9 mouse cellular contexts compared by ENCODE assay signal in genomic region chr2:31115091-31115942, GRCm38 (mm10). TPM values are rescaled to one million over a fixed set of nuclear protein-coding genes. Genes with fewer than 3 reads are reported as not detected.
A peak's percentile ranks its signal among the peaks of the same experiment; 100 is the strongest.
DNase-seq lines count a peak whose midpoint lies in the region; ATAC-seq and TF ChIP-seq lines count a peak whose summit lies in the region.
"Had no signal": no experiment of that assay in that cellular context is flagged by ENCODE, and none has a peak within 500 bp of the region (broad histone marks: within the 10 kb centered on the region; RNA-seq: fewer than 3 reads in every experiment).

No protein-coding gene starts in this region.

- TF ChIP-seq EP300 in liver, postnatal 0 days (IDR thresholded peaks at IDR 0.05; ENCODE audit: low read depth): peak; percentile 49; the same call in 1 of the 2 replicates

- DNase-seq in embryo, embryonic 10 days (ENCODE audit: low spot score): peak; percentile 60
- no peak for DNase-seq in embryo, embryonic 9.5 days (ENCODE audit: extremely low spot score)
- peak; percentile 57 for DNase-seq in A20 (ENCODE audit: low read depth, low spot score)
- DNase-seq in liver, postnatal 0 days: no peak
- no peak for DNase-seq in right cerebral cortex, postnatal 14 days
- no peak for DNase-seq in left cerebral cortex, adult 9 months (ENCODE audit: low spot score in 2 of 2)

- no peaks in the 10 kb centered on the region for H3K27me3 ChIP-seq in embryonic facial prominence, embryonic 15.5 days
- no peaks in the 10 kb centered on the region for H3K27me3 ChIP-seq in liver, postnatal 0 days (ENCODE audit: insufficient read depth, low read length)
- H3K27me3 ChIP-seq: lung, embryonic 15.5 days had no signal

- H3K27ac ChIP-seq in embryonic facial prominence, embryonic 15.5 days (replicated peaks): peak overlapping the region; percentile 88; the same call in 1 of the 2 replicates
- H3K27ac ChIP-seq in liver, postnatal 0 days (ENCODE audit: low read depth): peak overlapping the region; percentile 72
- H3K27ac ChIP-seq: lung, embryonic 15.5 days had no signal

- WGBS in embryonic facial prominence, embryonic 15.5 days: 43% methylated on average over 10 of the region's 10 CpGs
- 17% methylated on average over 10 of the region's 10 CpGs for WGBS in liver, postnatal 0 days (ENCODE audit: insufficient replicate concordance)

- H3K9me3 ChIP-seq in embryonic facial prominence, embryonic 15.5 days (replicated peaks): no peaks in the 10 kb centered on the region
- no peaks in the 10 kb centered on the region for H3K9me3 ChIP-seq in liver, postnatal 0 days (ENCODE audit: low read length)
- H3K9me3 ChIP-seq: lung, embryonic 15.5 days had no signal

- H3K4me1 ChIP-seq in embryonic facial prominence, embryonic 15.5 days: peaks cover 53% of the 10 kb centered on the region
- H3K4me1 ChIP-seq in liver, postnatal 0 days (ENCODE audit: insufficient read depth): peaks cover 24% of the 10 kb centered on the region

- ATAC-seq in embryonic facial prominence, embryonic 15.5 days (ENCODE audit: insufficient number of reproducible peaks, low FRiP score, low TSS enrichment, low read depth): no peak
- peak; percentile 62 for ATAC-seq in liver, postnatal 0 days
- ATAC-seq in frontal cortex, adult (ENCODE audit: low TSS enrichment): no peak

- H3K9ac ChIP-seq in embryonic facial prominence, embryonic 15.5 days: no peak overlapping the region
- no peak overlapping the region for H3K9ac ChIP-seq in liver, postnatal 0 days (replicated peaks)
- H3K9ac ChIP-seq: lung, embryonic 15.5 days had no signal

- H3K4me2 ChIP-seq in embryonic facial prominence, embryonic 15.5 days (replicated peaks): no peak overlapping the region
- H3K4me2 ChIP-seq in liver, postnatal 0 days (ENCODE audit: low read depth, low read length): peak overlapping the region; percentile 11; the same call in 1 of the 2 replicates
- H3K4me2 ChIP-seq: lung, embryonic 15.5 days had no signal

- no peaks in the 10 kb centered on the region; the same call in 1 of the 2 replicates for H3K36me3 ChIP-seq in embryonic facial prominence, embryonic 15.5 days
- no peaks in the 10 kb centered on the region for H3K36me3 ChIP-seq in liver, postnatal 0 days (replicated peaks; ENCODE audit: insufficient read depth, low read length)
- H3K36me3 ChIP-seq: lung, embryonic 15.5 days had no signal

- no peak for TF ChIP-seq CTCF in liver, postnatal 0 days (IDR thresholded peaks at IDR 0.05; ENCODE audit: low read depth)

- H3K4me3 ChIP-seq in embryonic facial prominence, embryonic 15.5 days (replicated peaks): no peak overlapping the region
- H3K4me3 ChIP-seq in liver, postnatal 0 days (ENCODE audit: low read depth, low read length): no peak overlapping the region
- H3K4me3 ChIP-seq: lung, embryonic 15.5 days had no signal

RNA-seq across cellular contexts. Expression of gene Fnbp1, which starts 26.5 kb away (rescaled TPM):
- 27.9 and 30.5 TPM in 2 replicates for polyA plus RNA-seq in embryonic facial prominence, embryonic 15.5 days (2015; fragmentation: Nextera tagmentation; extraction: Ambion mirVana)
- polyA plus RNA-seq in liver, postnatal 0 days (2015; fragmentation: Nextera tagmentation; extraction: Ambion mirVana): 4.1 and 4.5 TPM in 2 replicates

RNA-seq across cellular contexts. Expression of gene Gpr107, which starts 36.8 kb away (rescaled TPM):
- polyA plus RNA-seq in embryonic facial prominence, embryonic 15.5 days (2015; fragmentation: Nextera tagmentation; extraction: Ambion mirVana): 35.5 and 40.6 TPM in 2 replicates
- polyA plus RNA-seq in liver, postnatal 0 days (2015; fragmentation: Nextera tagmentation; extraction: Ambion mirVana): 9.2 and 9.8 TPM in 2 replicates

Comparison
In these comparisons a context has a peak if more than half of its experiments do, and no peak if none do; other contexts are left out.
1. DNase-seq: peak in embryo, embryonic 10 days (single experiment) and A20 (single experiment); none in embryo, embryonic 9.5 days (single experiment), liver, postnatal 0 days (single experiment), right cerebral cortex, postnatal 14 days (single experiment) and left cerebral cortex, adult 9 months (0 of 2).